Mouse (Mus musculus): Measurements from ENCODE around the gene Tsg101. TPM values are rescaled to one million over a fixed set of nuclear protein-coding genes. Genes with fewer than 3 reads are reported as not detected.

Tsg101 gene
- total RNA-seq, 4 experiments from 2014 or later, result 72.4 to 91.6 (median 78.7) TPM

- DNase-seq, result no peak
Measured at GRCm38 (mm10) chr7:46871988-46872387, 47.8 kb downstream of the Tsg101 start.

GRCm38 (mm10) chr7:46860996-46861395 lies 58.8 kb downstream of the Tsg101 start, which contains the start of gene Ldhc:
Gene Ldhc, plus strand, starts transcription at chr7:46861203.
- DNase-seq, result no peak

- no peak for DNase-seq
Measured at GRCm38 (mm10) chr7:46859031-46859430, 60.7 kb downstream of the Tsg101 start.

- DNase-seq, result no peak
Measured at GRCm38 (mm10) chr7:46857436-46857835, 62.3 kb downstream of the Tsg101 start.

GRCm38 (mm10) chr7:46855866-46856560 lies 63.8 kb downstream of the Tsg101 start:
- no peak for DNase-seq

GRCm38 (mm10) chr7:46853365-46853764 lies 66.4 kb downstream of the Tsg101 start:
- no peak for DNase-seq

GRCm38 (mm10) chr7:46852666-46853065 lies 67.1 kb downstream of the Tsg101 start:
- DNase-seq, result no peak

- DNase-seq, result no peak
Measured at GRCm38 (mm10) chr7:46851026-46851425, 68.7 kb downstream of the Tsg101 start.

GRCm38 (mm10) chr7:46849287-46849686 lies 70.5 kb downstream of the Tsg101 start:
- DNase-seq, result no peak

- DNase-seq, result peak; percentile 33
Measured at GRCm38 (mm10) chr7:46846486-46847244, 73.1 kb downstream of the Tsg101 start.

- no peak for DNase-seq
Measured at GRCm38 (mm10) chr7:46845978-46846485, 73.7 kb downstream of the Tsg101 start.

- DNase-seq, result peak; percentile 89
Measured at GRCm38 (mm10) chr7:46845211-46845977, 74.4 kb downstream of the Tsg101 start.

- no peak for DNase-seq
Measured at GRCm38 (mm10) chr7:46843576-46843975, 76.2 kb downstream of the Tsg101 start.

GRCm38 (mm10) chr7:46842278-46842677 lies 77.5 kb downstream of the Tsg101 start:
- no peak for DNase-seq

GRCm38 (mm10) chr7:46840787-46841525 lies 78.8 kb downstream of the Tsg101 start, which contains the start of gene Ldha:
Gene Ldha, plus strand, starts transcription at chr7:46841475.
- no peak for DNase-seq

- DNase-seq, result no peak
Measured at GRCm38 (mm10) chr7:46840326-46840725, 79.4 kb downstream of the Tsg101 start.

GRCm38 (mm10) chr7:46839861-46840260 lies 79.9 kb downstream of the Tsg101 start:
- no peak for DNase-seq

GRCm38 (mm10) chr7:46839446-46839845 lies 80.3 kb downstream of the Tsg101 start:
- no peak for DNase-seq
